Mouse (Mus musculus) testis, postnatal 10 days (tissue): Measurements from ENCODE around the gene Vps53.

ENCODE experiments used
- DNase-seq: peaks from one replicate; pipeline ENCODE4 v3.0.0; 2021; ENCODE audit warnings: low spot score

Vps53 gene

DNA sequence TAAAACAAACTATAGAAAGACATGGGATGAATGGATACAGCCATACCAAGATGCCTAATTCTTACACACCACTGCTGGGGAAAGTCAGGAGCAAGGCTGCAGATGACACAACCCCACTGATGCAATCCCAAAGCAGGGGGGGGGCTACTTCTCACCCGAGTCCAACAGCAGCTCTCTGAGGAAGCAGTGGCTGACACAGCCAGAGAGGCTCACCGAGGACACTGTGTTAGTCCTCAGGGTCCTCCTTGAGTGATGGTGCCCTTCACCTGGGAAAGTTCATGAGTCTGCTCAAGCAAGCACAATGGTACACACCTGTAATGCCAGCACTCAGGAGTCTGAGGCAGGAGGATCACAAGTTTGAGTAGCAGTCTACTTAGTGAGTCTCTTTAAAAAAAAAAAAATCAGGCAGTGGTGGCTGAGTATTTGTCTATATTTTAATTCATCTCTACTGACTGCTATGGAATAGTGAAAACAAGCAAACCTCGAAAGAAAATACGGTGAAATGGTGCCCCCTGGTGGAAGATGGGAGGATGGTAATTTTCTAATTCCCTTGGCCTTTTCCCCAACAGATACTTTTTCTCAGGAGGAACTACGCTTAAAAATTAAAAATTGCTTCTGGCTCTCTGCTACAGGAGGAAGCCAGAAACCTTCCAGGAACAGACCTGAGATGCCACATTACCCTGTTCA is 12.2 kb downstream of the Vps53 start:
- DNase-seq = peak; percentile 81

GRCm38 (mm10) chr11:76166657-76167056 is 12.8 kb downstream of the Vps53 start:
- no peak for DNase-seq

- no peak for DNase-seq
These were observed 19.2 kb downstream of the Vps53 start for GRCm38 (mm10) chr11:76160251-76160650.

GRCm38 (mm10) chr11:76158375-76158774 is 21.1 kb downstream of the Vps53 start:
- DNase-seq = no peak

GRCm38 (mm10) chr11:76154861-76155260 is 24.6 kb downstream of the Vps53 start:
- DNase-seq = no peak

GRCm38 (mm10) chr11:76154200-76154599 is 25.2 kb downstream of the Vps53 start:
- DNase-seq = no peak

DNA sequence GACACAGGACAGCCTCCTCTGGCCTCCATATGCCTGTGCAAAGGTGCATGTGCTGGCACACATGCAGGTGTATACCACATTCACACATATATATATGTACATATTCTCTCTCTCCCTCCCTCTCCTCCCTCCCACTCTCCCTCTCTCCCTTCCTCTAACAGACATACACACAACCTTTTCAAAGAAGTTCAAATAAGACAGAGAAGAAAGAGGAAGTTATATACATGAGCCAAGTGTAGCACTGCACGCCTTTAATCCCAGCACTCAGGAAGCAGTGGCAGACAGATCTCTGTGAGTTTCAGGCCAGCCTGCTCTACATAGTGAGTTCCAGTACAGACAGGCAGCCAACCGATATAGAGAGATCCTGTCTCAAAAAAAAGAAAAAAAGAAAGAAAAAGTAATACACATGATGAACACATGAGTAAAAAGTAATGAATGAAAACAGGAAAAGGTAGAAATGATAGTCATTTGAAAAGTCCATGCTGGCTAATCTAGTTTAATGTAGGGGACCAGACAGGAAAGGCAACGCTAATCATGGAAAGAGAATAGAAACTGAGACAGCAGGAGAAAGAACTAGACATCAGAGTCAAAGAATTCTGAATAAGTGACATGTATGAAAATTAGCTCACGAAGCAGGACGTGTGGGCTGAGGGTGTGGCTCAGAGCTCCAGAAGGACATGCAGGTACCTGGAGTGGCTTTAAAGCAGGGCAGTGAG is 26.1 kb downstream of the Vps53 start:
- DNase-seq = no peak

- DNase-seq = no peak
These were observed 28.5 kb downstream of the Vps53 start for GRCm38 (mm10) chr11:76150980-76151379.

GRCm38 (mm10) chr11:76148055-76149008 is 31.1 kb downstream of the Vps53 start:
- no peak for DNase-seq

DNA sequence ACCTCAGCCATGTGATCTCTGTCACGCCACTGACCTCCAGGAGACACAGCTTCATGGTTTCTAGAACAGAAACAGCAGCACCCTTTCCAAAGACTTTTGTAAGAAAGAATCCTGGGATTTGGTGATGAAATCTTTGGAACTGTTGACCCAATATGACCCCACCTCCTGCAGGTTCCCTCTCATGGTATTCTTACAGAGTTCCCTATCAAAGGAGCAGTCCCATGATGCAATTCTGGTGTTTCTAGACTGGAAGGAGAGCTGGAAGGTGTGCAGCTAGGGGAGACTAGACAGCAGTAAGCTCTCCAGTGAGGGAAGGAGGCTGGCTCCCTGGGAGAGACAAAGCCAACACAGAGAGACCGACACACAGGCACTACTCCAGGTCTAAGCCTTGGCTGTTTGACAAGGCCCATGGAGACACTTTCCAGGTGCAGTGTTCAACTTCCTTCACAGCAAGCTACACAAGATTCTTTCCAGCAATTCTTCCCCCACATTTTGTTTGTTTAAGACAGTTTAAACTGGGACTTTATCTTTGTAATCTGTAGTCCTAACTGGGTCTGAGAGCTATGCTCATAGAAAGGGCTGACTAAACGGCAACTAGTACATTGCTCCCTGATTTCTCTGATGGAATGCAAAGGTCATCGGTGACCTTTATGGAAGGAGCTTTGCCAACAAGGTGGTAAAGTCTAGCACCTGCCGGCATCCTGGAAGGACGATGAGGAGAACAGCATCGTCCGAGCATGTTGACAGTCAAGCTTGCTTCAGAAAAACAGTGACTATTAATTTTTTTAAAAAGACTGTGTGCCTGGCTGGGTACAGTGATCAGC is 33.0 kb downstream of the Vps53 start:
- DNase-seq = no peak

- DNase-seq = no peak
These were observed 34.3 kb downstream of the Vps53 start for GRCm38 (mm10) chr11:76145169-76145568.

- no peak for DNase-seq
These were observed 35.1 kb downstream of the Vps53 start for GRCm38 (mm10) chr11:76144386-76144785.

- no peak for DNase-seq
These were observed 41.5 kb downstream of the Vps53 start for GRCm38 (mm10) chr11:76137996-76138395.

- DNase-seq = no peak
These were observed 43.6 kb downstream of the Vps53 start for GRCm38 (mm10) chr11:76135641-76136437.

- DNase-seq = no peak
These were observed 48.6 kb downstream of the Vps53 start for GRCm38 (mm10) chr11:76130859-76131258.

GRCm38 (mm10) chr11:76125386-76125785 is 54.1 kb downstream of the Vps53 start:
- no peak for DNase-seq

DNA sequence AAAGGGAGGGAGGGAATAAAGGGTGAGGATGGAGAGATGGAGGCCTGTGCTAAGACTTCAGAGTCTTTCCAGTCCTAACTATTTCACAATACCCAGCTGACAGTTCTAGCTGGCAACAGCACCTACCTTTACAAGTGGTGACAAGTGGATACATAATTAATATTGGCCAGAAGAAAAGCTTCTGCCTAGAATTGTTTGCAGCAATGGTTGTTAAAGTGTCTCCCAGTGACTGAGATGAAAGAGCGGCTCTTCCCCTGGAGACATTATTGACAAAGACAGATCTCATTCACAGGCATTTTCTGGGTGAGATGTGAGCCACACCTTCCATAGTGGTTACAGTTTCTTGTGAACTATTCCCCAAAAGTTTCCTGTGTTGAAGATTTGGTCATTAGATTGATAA is 55.9 kb downstream of the Vps53 start:
- no peak for DNase-seq

- no peak for DNase-seq
These were observed 56.9 kb downstream of the Vps53 start for GRCm38 (mm10) chr11:76122571-76122970.

DNA sequence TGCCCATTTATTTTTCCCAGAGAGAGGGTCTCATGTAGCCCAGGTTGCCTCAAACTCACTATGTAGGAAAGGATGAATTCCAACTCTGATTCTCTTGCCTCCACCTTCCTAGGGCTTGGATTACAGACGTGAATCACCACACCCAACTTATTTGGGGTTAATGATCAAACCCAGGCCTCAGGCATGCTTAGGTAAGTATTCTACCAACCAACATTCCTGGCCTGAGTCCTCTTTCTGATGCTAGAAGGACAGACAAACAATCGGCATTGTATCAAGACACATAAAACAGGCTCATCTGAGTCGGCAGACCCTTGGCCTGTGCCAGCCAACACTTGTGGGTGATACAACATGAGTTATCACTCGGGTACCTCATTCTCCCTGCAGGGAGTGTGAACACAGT is 58.4 kb downstream of the Vps53 start:
- no peak for DNase-seq

DNA sequence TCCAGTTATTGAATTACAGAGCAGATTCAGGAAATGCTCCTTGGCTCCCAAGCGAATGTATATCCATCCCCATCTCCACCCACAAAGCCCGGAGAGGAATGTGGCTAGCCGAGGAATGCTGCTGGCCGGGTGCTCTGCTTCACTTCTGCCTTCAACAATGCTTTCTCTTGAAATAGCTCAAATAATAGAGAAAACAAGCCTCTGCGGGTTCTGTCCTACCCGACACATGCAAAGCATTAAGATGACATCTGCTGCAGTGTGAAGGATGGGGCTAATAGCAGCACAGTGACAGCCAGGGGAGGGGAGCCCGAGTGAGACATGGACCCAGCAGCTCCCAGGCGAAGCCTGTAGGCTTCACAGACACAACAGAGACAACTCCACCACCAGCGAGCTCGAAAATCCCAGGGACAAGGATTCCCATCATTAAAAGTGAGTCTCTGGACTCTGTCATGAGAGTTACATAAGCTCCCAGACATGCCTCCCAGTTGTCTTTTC is 59.0 kb downstream of the Vps53 start:
- no peak for DNase-seq

GRCm38 (mm10) chr11:76110416-76110815 is 69.0 kb downstream of the Vps53 start:
- no peak for DNase-seq
